Mouse (Mus musculus): ENCODE measurements at regions not wholly inside any gene's neighbourhood (a gene's known extent, or its start where the extent isn't known, plus 50 kb on each side); places are given as distances from the start of the nearest gene placed in this dataset.

DNA sequence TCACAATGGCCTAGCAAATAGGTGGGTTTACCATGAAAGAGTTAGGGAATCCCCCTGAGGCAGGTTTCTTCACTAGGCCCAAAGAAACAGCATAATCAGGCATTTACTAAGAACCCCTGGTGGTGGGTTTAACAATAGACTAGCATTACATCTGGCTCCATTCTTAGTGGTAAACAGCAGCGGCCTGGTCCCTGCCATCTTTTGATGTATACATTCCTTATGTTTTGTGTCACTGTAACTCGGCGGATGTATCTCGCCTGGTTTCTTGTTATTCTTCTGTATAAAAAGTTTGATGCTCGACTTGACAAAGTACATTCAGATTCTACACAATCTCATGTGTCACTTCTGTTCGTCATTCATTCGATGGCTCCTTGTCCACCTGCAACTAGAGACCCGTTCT lies 60.3 kb downstream of the Zfp954 start:
- in situ Hi-C loops (cut with MboI; ENCODE audit: low pct_unique_long_range_greater_than_20kb in 1 of 2, low sequenced_read_pairs in 2 of 2, unreplicated experiment in 1 of 2): loop anchor here in 1 of 2 experiments (25.0 kb wide), 1 partner anchor 226 kb away; the partner anchor contains the start of gene Gm45844

All from mouse embryonic stem cell (cell line).